Mouse (Mus musculus) lung, postnatal 10 days (tissue): ENCODE results near the gene Tiparp.

ENCODE experiments used
- DNase-seq: peaks from one replicate; pipeline ENCODE4 v3.0.0; 2021

Tiparp gene

DNA sequence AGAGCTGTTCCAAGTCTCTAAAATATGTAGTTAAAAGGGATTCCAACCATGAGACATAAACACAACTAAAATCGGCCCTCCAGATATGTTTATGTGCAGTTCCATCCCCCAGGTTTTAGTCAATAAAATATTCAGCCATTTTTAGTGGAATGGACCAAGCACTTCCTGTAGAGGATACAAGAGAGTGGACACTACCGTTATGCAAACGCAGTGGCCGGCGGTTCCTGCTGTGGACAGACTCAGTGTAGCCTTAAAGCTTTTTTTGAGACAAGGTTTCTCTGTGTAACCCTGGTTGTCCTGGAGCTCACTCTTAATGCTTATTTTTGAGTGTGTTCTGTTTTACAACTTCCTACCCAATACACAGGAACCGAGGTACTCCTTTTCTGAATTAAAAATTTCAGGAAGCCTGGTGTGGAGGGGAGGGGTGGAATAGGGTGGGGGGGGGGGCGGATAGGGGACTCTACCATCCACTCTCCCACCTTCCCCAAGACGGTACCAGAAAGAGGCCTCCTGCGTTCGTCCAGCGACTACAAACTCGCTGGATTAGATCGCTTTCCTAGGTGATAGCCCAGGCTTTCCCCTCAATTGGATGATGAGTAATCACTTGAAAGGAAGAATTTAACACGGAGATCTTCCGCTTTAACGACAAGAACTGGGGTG lies 57.7 kb downstream of the Tiparp start:
- no peak for DNase-seq

DNA sequence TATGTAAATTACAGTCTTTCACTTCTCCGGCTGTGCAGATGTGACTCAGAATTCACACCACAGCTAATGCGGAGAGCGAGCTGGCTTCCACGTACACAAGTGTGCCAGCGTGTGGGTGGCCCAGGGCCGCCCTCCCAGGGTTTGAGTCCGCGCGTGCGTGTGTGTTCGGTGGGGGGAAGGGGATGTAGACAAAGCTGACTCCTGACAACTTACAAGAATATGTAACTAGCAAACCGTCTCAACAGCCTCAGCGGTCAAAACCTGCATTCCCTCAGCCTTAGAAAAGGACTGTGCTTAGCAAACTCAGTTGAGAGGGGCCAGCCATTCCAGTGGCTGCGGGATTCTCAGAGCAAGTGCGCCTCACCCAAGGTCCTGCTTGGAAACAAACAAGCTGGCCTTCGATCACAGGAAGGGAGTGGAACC lies 58.3 kb downstream of the Tiparp start:
- peak; percentile 70 for DNase-seq

DNA sequence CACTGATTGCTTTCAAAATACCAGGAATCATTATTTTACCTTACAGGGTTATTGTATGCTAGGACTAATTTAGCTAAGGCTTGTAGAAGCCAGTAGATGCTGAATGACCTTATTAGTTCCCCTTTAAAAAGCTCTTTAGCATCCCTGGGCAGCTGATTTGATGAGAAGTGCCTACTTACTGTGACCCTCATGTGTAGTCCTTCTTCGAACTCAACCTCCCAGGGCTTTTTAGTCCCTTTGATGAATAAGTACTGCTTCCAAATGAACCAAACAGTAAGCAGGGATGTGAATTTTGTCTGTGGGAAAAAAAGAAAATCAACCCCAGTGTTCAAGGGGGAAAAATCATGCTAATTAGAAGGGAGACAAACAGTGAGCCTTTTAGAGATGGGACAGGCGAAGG lies 58.8 kb downstream of the Tiparp start:
- DNase-seq: no peak

DNA sequence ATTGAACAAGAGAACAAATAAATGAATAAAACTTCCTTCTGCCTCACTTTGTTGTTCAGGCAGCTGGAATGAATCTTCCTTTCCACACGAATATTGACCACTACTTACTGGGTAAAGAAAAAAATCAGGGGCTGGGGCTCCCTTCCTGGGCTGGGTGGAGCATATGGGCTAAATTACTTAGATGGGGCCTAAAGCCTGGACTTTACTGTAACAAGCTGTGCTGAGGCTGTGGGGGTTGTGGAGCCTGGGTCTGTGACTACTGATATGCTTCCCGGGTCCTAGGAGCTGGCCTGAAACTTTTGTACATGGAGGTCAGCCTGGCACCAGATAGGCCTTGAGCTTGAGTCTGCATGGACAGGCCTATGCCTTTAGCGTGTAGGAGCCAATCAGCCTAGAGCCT lies 60.2 kb downstream of the Tiparp start:
- DNase-seq: no peak

DNA sequence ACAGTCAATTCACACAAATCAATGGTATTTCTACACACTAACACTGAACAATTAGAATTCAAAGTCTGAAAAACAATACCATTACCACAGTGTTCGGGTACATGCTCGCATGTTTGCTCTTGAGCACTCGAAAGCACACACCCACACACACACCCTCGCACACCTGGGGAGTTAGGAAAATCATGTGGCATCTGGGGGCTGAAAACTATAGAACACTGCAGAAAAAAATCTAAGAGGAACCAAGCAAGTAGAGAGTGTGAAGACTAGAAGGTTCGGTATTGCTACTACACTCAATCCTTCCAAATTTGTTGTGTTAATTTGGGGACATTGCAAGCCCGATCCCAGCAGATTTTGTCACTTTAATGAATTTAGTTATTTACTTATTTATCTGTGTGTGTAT lies 64.6 kb downstream of the Tiparp start:
- DNase-seq: no peak

DNA sequence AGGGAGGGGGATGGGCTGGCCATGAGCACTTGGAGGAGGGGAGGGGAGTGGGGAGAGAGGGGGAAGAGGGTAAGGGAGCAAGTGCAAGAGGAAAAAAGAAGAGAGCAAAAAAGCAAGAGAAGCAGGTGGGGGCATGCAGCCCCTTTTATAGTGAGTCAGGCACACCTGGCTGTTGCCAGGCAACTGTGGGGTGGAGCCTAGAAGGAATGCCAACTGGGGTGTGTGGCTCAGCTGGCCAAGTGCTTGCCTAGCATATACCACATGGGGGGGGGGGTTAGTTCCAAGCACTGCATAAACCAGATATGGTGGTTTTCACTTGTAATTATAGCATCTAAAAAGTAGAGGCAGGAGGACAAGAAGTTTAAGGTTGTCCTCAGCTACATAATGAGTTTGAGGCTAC lies 66.3 kb downstream of the Tiparp start:
- no peak for DNase-seq

DNA sequence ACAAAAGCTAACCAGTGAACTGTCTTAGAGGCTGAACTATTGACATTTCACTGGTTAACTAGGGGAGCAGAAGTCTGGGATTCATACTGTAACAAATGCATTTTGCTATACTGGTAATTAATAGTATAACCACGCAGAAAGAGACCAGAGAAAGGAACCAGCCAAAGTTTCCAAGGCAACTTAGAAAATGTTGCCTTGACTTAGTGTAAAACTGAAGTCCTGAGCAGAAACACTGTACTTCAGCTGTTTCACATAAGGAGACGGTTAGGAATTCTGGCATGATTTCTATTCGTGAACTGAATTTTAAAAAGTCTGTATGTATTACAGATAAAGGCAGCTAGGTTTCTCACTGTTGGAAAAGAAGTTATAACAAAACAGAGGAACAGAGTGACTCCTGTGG lies 67.0 kb downstream of the Tiparp start:
- no peak for DNase-seq

DNA sequence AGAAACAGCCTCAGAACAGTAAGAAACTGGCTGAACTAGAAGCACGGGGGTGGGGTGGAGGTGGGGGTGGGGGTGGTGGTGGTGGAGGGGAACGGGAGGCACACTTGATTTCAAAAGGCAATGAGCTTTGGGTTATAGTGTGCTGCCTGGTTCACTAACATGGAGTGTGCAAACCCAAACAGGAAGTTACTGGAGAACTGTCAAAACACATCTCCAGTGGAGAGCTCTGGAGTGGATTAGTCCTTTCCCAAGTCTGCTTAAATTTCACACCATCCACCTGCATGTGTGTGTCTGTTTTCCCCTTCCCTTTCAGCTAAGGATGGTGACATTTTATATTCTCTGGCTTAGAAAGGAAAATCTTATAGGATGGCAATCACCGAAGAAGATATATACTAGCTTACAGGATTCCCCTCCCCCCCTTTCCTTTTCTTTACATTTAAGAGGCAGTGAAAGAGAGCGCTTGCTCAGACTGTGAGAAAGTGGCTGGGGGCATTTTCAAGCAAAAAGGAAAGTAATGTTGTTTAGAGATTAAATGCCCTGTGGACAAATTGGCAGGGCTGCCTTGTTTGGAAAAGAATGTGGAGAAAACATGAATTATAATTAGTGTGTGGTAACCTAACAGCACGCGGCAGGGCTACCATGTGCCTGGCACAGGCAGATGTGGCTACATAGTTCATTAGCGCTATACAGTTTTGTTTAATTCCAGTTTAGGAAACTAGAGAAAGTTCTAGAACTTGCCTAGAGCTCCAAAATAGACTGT lies 70.0 kb downstream of the Tiparp start:
- DNase-seq: no peak

DNA sequence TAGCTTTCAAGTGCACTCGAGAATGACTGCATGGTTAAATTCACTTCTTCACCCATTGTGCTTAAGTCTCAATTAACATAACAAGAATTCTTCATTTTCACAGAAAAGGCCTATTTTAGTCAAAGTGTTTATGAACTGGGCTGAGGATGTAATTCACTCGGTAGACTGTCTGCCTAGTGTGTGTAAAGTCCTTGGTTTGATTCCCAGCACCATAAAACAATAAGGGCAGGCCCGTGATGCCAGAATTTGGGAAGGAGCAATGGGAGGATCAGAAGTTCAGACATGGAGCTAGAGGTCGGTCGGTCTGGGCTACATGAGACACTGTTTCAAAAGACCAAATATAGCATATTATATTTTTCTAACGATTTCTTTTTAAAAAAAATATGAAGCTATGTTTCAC lies 70.9 kb downstream of the Tiparp start:
- DNase-seq: no peak

DNA sequence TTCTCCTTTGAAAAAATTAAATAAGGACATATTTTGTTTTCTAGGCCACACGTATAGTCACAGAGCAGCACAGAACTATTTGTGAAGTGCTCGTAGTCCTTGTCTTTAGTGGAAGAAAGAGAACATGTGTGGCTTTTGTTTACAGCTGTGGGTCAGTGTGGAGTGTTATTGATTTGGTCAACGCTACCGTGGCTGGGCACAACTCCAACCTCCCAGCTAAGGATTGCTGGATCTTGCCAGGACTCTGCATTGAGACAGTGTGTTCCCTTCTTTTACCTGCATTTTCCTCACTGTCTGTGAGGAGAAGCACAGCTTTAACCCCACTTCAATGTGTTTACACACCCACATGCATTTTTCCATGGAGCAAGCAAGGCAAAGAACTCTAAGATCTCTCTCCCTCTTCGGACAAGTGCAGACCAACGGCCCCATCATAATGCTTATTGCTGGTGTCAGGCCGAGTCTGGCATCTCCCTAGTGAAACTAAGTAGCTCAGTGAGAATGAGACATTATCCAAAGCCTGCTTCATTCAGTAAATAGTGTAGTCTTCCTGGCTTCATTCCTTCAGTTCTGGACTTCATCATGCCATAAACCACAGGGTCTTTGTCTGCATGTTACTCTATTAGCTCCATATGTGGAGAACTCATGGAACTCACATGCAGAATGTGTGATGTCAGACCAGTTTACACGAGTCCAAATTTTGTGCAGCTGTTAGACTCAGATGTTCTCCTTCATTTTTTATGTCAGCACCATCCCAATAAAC lies 73.3 kb downstream of the Tiparp start:
- DNase-seq: no peak

DNA sequence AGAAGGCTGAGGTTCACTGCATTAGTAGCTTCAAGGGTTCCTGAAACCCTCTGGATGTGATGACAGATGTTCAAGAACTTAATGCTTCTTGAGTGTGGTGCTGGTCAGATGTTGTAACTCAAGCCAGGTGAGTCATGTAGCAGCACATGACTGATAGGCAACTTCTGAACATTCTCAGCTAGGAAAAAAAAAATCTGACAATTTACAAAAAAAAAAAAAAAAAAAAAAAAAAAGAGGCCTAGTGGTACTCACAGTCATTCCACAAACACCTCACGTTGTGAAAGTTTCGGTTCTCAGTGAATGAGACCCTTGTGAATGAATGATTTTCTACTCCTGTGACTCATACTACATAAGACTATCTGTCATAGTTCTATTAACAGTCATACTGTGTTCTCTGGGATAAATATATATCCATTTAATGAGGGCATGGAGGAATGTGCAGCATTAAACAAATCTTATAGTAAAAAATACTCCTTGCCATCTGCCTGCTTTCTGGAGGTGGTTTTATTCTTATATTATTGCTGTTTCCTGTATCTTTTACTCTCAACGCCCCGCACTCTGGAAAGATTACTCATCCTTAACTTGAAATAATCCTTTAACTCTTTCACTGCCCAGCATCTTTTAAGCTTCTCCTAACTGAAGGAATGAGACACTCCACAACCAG lies 75.3 kb downstream of the Tiparp start:
- DNase-seq: no peak
